Mouse (Mus musculus): ENCODE measurements around the gene Mybpc3.

Mybpc3 gene

DNA sequence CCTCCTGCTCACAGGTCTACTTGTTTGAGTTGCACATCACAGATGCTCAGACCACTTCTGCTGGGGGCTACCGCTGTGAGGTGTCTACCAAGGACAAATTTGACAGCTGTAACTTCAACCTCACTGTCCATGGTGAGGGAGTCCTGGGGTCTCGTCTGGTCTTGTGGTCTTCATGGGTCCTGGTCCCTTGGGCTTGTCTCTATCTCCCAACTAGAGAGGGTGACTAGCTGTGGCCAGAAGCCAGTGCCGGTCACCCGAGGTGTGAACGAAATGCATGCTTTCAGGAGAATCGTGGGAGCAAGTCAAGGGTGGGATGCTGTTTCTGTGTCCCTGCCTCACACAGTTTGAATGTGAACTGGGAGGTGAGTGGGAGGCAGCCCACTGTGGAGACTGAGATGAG lies 3.1 kb downstream of the Mybpc3 start:
- no peak for DNase-seq (ENCODE audit: low read depth)

DNA sequence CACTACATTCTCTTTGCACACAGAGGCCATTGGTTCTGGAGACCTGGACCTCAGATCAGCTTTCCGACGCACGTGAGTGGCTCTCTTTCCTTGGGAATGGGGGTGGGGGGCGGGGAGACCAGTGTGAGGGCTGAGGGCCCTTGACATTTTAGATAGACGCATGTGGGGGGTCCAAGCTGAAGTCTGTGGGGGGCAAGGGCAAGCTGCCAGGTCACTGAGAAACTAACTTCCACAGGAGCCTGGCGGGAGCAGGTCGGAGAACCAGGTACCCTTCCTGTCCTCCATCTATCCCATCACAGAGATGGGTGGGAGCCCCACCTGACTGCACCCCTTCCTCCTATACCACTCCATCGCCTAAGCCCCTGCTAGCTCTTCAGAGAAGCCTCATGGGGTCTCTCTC lies 3.6 kb downstream of the Mybpc3 start:
- no peak for DNase-seq (ENCODE audit: low read depth)

DNA sequence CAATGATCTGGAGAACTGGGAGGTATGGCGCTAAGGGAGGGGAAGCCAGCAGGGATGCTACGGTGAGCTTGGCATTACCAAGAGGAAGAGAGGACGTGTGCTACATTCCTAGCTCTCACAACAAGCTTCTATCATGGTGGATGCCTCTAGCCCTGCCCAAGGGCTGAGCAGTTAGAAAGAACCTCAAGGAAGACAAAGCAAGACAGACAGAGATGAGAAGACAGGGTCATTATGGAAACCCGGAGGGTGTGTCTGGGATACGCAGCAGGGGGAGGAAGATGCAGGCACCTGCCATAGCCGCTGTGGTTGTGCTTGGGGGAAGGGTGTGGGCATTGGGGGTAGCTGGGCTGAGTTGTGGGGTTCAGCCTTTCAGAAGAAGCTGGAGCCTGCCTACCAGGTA lies 5.6 kb downstream of the Mybpc3 start:
- no peak for DNase-seq (ENCODE audit: low read depth)

DNA sequence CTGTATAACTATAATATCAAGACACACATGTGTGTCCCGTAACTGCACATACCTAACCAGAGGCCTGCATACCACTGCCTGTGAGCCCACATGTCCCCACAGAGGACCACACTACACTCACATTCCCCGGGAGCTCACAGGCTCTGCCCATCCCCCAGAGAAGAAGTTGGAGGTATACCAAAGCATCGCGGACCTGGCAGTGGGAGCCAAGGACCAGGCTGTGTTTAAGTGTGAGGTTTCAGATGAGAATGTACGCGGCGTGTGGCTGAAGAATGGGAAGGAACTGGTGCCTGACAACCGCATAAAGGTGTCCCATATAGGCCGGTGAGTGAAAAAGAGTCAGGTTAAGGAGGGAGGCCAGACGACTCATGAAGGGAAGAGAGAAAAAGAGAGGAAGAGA lies 7.2 kb downstream of the Mybpc3 start:
- DNase-seq (ENCODE audit: low read depth): no peak

DNA sequence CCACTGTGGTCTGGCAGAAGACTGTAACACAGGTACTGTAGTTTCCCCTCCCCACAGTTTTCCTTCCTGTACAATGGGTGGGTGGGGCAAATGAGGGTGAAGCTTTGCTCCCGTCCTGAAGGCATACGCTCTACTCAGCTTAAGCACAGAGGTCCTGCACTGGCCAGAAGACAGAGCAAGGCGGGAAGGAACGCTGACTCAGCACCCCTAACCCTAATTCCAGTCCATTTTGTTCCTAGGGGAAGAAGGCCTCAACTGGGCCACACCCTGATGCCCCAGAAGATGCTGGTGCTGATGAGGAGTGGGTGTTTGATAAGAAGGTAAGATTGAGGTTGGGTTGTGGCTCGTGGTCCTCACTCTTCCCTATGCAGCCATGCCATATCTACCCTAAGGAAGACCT lies 10.8 kb downstream of the Mybpc3 start:
- DNase-seq (ENCODE audit: low read depth): no peak

DNA sequence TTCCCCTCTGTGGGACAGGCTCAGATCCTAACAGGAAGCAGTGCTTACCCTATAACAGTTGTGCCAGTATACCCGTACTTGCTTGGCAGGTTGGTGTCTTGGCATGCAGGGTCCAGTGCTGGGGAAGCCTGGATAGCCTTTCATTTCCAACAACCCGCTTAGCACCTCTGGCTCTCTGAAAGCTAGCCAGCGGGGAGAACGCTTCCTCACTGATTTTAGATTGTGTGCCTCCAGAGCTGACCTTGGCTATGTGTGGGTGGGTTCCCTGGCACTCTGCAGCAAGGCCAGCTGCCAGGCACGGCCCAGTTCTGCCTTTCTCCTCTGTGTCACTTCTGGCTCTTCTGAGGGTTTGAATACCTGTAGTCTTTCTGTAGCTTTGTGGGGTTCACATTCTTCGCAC lies 12.2 kb downstream of the Mybpc3 start:
- no peak for DNase-seq (ENCODE audit: low read depth)

DNA sequence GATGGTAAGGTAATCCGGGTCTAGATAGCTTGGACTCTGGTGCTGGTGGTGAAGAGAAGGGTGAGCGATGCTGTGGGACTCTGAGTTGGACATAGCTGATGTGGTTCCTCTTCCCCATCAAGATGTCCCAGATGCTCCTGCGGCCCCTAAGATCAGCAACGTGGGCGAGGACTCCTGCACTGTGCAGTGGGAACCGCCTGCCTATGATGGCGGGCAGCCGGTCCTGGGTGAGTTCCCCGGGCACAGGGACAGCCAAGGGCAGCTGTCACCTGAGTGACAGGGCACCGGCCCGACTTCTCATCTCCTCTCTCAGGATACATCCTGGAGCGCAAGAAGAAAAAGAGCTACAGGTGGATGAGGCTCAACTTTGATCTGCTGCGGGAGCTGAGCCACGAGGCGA lies 13.3 kb downstream of the Mybpc3 start:
- no peak for DNase-seq (ENCODE audit: low read depth)

DNA sequence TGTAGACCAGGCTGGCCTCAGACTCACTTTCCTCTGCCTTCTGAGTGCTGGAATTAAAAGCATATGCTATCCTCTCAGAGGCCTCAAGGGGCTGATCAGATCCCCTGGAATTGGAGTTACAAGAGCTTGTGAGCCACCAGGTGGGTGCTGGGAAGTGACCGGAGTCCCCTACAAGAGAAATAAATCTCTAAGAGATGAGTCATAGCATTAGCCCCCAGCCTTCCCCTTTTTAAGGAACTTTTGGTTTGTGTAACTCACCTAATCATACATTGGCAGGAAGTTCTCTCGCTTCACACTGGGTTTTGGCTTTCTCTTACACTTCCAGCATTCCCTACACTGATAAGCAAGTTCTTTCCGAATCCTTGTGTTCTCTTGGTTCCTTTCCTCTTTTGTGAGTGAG lies 14.1 kb downstream of the Mybpc3 start:
- no peak for DNase-seq (ENCODE audit: low read depth)

DNA sequence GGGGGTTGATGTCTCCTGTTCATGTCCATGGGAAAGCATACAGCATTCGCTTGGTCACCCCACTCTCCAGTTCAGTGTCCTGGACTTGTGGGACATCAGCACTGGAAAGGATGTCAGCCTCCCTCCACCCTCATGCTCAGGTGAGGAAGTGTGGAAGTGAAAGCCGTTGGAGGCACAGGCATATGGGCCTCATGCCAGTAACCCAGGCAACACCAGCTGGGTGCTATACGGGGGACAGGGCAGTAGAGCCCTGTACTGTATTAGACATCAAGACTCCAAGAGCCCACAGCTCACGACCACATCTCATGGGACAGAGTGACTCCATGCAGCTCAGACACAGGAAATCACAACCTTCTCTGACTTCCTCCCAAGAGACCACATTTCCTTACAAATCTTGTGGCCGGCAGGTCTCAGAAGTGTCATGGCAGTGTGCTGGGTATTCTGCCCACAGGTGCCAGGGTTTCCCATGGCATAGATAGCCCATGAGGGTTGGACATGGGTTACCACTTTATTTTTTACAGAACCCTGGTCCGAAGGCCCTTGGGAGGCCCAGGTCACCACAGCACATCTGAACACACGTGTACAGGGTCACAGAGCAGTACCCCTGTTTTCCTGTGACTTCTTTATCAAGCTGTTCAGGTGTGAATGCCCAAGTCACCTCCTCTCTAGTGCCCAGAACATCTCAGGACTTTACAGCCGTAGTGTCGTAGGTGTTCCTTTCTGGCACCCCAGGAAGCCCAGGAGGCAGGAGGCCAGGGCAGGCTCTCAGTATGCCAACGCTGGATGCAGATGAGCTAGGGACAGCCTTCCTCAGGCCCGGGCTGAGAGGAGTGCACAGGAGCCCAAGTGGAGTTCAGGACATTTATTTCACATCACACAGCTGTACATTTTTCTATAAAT lies 18.8 kb downstream of the Mybpc3 start:
- DNase-seq (ENCODE audit: low read depth): no peak

DNA sequence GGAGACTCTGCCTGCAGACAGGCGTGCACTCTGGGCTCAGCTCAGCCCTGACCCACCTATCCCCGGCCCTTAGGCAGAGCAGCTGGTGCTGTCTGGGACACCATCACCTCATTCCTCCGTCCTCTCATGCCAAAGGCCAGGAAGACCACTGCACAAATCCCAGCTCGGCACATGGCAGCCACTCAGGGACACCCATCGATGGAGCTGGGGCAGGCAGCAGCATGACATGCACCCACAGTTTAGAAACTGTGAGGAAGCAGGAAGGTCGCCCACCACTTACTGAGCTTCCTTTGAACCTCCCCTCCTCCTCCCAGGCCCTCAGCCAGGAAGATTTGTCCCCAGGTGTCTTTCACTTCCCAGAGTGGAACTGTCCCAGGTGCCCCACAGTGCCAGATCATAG lies 19.5 kb downstream of the Mybpc3 start:
- DNase-seq (ENCODE audit: low read depth): no peak

DNA sequence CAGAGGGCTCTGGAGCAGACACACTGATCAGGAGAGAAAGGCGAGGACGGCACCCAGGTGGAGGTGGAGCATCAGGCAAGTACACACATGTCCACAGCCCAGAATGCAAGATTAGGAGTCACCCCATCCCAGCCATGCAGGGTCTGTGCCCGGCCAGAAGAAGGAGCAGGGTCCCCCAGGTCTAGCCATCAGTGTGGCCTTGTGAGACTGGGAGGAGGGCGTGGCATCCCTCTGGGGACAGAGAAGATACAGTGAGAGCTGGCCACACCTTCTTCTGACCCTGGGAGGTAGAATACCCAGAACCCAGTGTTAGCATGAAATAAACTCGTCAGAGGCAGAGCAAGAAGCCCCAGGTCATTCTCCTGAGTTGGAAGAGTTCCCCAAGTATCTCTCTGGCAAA lies 21.4 kb downstream of the Mybpc3 start:
- DNase-seq (ENCODE audit: low read depth): peak; percentile 11

DNA sequence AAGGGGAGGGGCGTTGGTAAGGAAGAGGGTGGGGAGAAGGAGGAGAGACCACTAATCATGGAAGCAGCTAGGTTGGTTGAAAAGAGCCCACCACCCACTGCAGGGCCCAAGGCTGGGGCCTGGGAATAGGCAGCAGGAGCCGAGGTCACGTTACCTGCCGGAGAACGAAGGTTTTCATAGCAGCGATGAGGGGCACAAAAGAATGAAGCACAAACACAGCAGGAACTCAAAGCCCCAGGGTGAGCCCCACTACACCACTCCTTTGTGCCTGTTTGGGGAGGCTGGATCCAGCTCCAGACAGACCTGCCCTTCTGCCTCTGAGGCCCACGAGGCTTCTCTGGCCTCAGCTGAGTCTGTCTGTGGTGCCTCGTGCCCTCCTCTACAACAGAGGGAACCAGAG lies 21.8 kb downstream of the Mybpc3 start:
- DNase-seq (ENCODE audit: low read depth): no peak

DNA sequence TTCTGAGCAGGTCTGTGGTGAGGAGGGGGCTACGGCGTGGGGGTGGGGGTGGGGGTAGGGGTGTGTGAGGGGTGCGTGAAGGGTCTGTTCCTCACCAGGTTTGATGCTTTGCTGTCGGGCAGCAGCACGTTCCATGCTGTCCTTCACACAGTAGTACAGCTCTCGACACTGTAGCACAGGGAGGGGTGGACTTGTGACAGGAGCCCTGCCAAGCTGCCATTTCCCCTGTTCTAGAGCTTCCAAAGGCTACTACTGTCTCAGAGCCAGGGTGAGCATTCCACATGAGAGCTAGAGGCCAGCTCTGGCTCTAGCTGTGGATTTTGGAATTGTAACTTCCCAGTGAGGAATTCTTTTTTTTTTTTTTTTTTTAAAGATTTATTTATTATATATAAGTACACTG lies 25.0 kb downstream of the Mybpc3 start:
- no peak for DNase-seq (ENCODE audit: low read depth)

DNA sequence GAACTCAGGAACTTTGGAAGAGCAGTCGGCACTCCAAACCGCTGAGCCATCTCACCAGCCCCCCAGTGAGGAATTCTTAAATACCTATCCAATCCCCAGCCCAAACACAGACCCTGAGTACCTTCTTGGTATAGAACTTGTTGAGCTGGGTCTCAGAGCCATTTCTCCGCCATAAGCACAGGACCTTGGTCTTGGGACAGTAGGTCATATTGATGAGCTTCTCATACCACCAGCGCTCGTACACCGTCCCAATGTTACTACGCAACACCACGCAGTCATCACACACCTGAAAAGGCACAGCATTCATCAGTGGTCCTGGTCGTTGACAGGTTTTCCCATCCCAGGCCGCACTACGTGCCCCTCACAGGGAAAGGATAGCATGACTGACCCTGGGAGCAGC lies 25.5 kb downstream of the Mybpc3 start:
- DNase-seq (ENCODE audit: low read depth): no peak

DNA sequence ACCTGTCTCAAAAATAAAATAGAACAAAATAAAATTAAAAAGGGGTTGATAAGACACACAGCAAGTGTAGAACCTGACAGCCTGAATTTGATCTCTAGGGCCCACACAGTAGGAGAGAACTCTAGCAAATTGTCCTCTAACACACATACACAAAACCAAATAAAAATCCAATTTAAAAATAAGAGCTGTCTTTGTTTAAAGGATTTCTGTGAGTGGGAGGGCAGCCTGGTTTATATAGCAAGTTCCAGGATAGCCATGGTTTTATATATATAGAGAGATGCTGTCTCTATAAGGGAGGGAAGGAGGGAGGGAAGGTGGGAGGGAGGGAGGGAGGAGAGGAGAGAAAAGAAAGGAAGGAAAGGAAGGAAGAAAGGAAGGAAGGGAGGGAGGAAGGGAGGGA lies 30.2 kb downstream of the Mybpc3 start:
- DNase-seq (ENCODE audit: low read depth): no peak

DNA sequence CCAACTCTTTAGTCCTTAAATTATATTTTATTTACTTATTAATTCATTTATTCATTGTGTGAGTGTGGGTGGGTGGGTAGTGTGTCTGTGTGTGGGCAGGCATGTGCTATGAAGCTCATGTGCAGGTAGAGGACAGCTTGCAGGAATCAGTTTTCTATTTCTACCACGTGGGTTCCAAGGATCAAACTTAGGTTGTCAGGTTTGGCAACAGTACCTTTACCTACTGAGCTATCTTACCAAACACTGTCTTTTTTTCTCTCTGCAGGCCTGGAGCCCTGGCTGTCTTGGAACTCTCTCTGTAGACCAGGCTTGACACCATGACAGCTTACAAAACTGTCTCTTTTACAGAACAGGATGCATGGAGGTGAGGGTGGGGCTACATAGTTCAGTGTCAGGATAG lies 33.4 kb downstream of the Mybpc3 start:
- no peak for DNase-seq (ENCODE audit: low read depth)

DNA sequence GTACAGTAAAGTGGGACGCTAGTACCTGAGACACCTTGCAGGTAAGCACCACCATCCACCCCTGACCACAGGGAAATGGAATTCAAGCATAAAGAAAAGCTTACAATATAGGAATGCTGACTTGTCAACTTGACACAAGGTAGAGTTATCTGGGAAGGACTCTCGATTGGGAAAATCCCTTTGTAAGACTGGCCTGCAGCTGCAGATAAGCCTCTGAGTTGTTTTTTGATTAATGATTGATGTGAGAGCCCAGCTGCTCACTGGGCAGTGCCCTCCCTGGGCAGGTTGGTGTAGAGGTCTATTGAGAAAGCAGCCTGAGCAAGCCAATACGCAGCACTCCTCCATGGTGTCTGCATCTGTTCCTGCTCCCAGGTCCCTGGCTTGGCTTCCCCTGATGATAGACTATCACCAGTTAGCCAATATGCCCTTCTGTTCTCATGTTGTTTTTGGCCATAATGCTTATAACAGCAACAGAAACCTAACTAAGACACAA lies 35.0 kb downstream of the Mybpc3 start:
- DNase-seq (ENCODE audit: low read depth): no peak

DNA sequence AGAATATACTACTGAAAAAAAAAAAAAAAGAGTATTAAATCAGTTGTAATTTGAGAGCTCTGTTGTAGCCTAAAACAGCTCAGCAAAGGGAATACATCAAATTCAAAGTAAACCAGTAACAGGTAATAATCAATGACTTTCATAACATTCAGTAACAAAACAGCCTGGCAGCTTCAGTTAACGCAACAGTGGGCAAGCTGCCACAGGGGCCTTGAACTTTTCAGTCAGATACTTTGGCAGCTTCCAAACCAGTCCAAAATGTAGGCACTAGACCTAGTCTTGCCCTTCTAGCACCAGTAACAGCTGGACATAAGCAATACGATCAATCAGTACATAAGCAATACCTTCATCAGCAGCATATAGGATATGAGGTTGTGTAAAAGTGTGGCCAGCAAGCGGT lies 36.1 kb downstream of the Mybpc3 start:
- no peak for DNase-seq (ENCODE audit: low read depth)

DNA sequence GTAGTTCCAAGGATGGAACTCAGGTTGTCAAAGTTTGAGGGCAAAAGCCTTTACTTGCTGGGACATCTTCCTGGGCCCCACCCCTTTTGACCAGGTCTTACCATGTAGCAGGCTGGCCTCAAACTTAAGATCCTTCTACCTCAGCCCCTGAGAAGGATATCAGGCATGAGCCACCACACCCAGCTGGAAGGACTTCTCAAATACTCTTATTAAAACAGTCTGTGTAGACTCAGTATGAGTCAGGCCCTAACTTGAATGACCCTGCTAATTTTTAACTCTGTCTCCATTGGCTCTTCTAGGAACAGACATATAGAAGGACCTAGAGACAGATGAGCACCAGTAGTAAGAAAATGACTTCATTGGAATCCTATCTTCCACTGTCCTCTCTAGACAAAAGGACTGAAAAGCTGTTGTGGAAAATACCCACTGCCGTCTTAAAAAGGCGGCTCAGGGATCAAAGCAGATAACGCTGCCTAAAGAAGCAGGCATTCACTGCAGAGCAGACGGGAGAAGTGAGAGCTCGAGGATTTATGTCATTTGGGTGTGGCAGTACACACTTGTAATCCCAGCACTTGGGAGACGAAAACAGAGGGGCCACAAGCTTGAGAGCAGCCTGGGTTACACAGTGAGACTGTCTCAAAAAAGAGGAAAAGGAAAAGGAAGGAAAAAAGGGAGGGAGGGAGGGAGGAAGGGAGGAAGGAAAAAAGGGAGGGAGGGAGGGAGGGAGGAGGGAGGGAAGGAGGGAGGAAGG lies 39.2 kb downstream of the Mybpc3 start:
- DNase-seq (ENCODE audit: low read depth): no peak

DNA sequence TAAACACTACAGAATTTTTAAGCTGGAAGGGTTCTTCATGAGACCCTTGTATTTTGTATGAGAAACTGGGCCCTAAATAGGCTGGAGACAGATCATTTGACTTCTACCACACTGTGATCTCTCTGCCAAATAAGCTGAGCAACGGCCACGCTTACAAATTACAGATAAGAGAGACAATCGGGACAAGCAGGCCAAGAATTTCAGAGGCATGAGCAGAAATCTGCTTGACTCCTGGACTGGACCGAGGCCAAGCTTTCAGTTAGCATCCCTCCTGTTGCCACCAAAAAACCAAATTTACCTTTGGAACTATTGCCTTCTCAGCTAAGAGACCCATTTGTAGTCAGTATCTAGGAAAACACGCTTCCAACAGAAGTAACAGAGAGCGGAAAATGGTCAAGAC lies 42.6 kb downstream of the Mybpc3 start:
- DNase-seq (ENCODE audit: low read depth): no peak

DNA sequence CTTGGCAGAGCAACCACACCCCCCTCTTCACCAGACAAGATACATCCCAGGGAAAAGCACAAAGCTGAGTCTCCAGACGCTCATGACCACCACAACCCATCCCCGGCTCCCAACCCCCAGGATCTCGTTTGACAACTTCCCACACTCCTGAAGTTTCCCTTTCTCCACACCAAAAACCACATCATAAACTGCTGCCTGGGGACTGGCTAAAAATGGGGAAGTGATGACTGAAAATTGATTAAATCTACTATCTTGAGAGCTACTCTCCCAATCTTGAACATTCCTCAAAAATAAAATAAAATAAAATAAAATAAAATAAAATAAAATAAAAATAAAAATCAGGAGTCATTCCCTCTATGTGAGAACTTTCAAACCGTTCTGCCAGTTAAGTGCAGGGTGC lies 45.0 kb downstream of the Mybpc3 start:
- no peak for DNase-seq (ENCODE audit: low read depth)

DNA sequence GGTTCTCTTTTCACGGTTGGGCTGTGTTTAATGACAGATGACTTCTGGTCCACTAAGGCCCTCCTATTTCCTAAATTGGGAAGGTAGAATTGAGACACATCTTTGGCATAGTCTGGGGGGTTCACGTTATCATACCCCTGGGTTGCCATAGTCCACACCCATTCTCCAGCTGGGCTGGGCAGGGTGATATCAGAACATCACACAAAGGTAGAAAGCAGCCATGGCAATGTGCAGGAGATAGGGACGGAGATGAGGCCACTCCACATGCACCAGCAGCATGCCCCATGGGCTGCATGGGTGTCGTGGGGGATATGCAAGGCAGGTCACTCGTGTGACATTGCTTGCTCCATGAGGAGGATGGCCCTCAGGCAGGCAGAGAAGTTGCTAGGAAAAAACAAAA lies 45.6 kb downstream of the Mybpc3 start:
- DNase-seq (ENCODE audit: low read depth): no peak

DNA sequence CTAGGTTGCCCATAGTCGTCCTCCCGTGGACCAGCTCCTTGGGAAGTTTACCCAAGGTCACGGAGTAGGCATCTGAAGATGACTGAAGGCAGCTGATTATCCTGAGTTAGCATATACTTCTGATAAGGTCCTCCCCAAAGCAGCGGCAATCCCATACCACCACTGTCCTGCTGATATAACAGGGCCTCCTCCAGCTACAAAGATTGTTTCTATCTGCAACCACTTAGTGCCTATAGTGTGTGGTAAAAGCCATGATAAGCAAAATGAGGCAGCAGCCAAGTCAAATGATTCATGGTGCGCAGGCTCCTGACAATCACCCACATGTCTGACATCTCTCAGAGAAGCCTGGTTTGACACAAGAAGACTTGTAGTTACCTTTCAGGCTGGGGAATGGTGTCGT lies 47.0 kb downstream of the Mybpc3 start:
- peak; percentile 44 for DNase-seq (ENCODE audit: low read depth)
